Mouse (Mus musculus) E14TG2a.4 (cell line): ENCODE measurements around the gene Hdgfl1.

ENCODE experiments used
- H3K27me3 ChIP-seq: 2 replicates; pipeline ENCODE4 v1.6.1; 2014; ENCODE audit warnings: low read length, control low read depth; ENCODE audit not compliant: insufficient read depth
- H3K36me3 ChIP-seq: 2 replicates; pipeline ENCODE4 v1.6.1; 2014; ENCODE audit warnings: low read length, control low read depth; ENCODE audit not compliant: insufficient read depth
- H3K4me1 ChIP-seq: replicated peaks from 2 replicates; pipeline ENCODE4 v1.6.1; 2014; ENCODE audit warnings: low read depth, low read length, control low read depth
- H3K4me3 ChIP-seq: replicated peaks from 2 replicates; pipeline ENCODE4 v1.5.1; 2014; ENCODE audit warnings: mild to moderate bottlenecking, low read length
- H3K9me3 ChIP-seq: 2 replicates; pipeline ENCODE4 v1.6.1; 2014; ENCODE audit warnings: low read length, control low read depth
- CTCF ChIP-seq: conservative IDR thresholded peaks from 2 replicates; pipeline ENCODE4 v1.5.1; 2014; ENCODE audit warnings: low read length
- NANOG ChIP-seq: IDR thresholded peaks from 2 replicates; pipeline ENCODE4 v1.6.1; 2014; ENCODE audit warnings: borderline replicate concordance, low read length, mixed read lengths
- POU5F1 ChIP-seq: IDR thresholded peaks from 2 replicates; pipeline ENCODE4 v1.6.1; 2014; ENCODE audit warnings: low read length, borderline replicate concordance

Gene Hdgfl1

DNA sequence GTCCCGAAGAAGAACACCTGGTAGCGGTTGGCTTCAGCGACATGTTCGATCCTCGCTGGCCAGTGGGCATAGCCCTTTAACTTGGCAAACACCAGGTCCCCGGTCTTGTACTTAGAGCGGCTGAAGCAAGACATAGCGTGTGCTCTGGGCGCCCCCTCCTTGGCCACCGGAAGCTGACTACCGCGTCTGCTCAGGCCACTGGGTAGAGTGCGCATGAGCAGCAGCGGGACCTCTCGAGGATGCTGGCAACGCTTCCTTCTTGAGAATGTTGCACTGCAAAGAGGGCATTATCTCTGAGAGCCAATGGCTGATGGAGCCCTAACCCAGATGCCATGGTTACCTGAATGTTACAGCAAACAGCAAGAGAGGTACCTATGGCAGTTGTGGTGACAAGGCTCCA lies at the start of gene Hdgfl1:
Hdgfl1 (minus strand) TSS at position 211 of the 400 bp plus-strand sequence.
- Histone ChIP-seq H3K4me1 (peaks cover 7% of the 10 kb centered on the region; the same call in 1 of the 2 replicates), H3K27me3 (peaks cover 15% of the 10 kb centered on the region)
- TF ChIP-seq NANOG (no peak), CTCF (no peak), POU5F1 (no peak)

GRCm38 (mm10) chr13:26795460-26795859 lies 25.5 kb upstream of the Hdgfl1 start:
- TF ChIP-seq NANOG (no peak), POU5F1 (no peak), CTCF (no peak)
- Histone ChIP-seq H3K9me3 (no peaks in the 10 kb centered on the region), H3K4me1 (no peaks in the 10 kb centered on the region), H3K27me3 (no peaks in the 10 kb centered on the region), H3K4me3 (no peak overlapping the region), H3K36me3 (no peaks in the 10 kb centered on the region)

More for the DNA sequence above, at the start of gene Hdgfl1:
- Histone ChIP-seq H3K36me3 (no peaks in the 10 kb centered on the region), H3K9me3 (no peaks in the 10 kb centered on the region), H3K4me3 (peak within 1 kb of the TSS; percentile 50)

GRCm38 (mm10) chr13:26769424-26769823 lies 541 bp downstream of the Hdgfl1 start:
- Histone ChIP-seq H3K4me1 (peaks cover 7% of the 10 kb centered on the region; the same call in 1 of the 2 replicates), H3K36me3 (no peaks in the 10 kb centered on the region), H3K27me3 (peaks cover 15% of the 10 kb centered on the region), H3K9me3 (no peaks in the 10 kb centered on the region), H3K4me3 (peak overlapping the region; percentile 50)
- TF ChIP-seq CTCF, result no peak

DNA sequence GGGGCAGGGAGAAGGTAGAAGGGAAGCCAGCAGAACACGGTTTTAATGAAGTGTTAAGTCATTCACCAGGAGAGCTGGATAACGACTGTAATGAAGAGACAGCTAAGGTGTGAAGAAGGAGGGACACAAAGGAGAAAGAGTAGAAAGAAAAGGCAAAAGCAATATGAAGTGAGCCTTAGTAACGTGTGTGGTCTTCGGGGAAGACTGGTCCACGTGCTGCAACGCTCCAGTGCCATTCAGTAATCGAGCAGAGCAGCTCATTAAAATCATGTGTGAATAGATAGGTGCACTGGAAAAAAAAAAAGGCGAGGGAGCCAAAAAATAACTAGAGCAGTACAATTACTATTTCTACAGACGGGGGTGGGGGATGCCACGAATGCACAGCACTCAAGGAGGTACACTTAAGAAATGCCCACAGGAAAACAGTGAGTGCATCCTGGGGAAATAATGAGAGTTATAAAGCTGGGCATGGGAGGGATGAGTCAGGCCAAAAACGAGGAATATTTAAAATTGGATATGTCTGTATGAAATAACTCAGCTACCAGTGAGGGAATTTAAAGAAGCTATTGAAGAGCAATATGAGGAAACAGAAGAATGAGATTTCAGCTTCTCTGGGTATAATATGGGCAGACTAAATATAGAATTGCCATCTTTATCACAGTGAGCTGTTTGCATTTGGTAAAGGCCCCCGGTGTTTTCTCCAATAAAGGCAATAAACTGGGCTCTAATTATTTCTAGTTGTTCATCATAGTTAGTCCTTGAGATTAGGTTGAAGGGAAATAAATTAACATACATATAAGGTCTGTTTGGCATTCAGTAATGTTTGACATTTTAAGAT lies 7.8 kb downstream of the Hdgfl1 start:
- Histone ChIP-seq H3K9me3 (no peaks in the 10 kb centered on the region), H3K4me3 (no peak overlapping the region), H3K36me3 (no peaks in the 10 kb centered on the region), H3K4me1 (no peaks in the 10 kb centered on the region), H3K27me3 (no peaks in the 10 kb centered on the region)
- TF ChIP-seq CTCF (no peak), POU5F1 (no peak), NANOG (no peak)

DNA sequence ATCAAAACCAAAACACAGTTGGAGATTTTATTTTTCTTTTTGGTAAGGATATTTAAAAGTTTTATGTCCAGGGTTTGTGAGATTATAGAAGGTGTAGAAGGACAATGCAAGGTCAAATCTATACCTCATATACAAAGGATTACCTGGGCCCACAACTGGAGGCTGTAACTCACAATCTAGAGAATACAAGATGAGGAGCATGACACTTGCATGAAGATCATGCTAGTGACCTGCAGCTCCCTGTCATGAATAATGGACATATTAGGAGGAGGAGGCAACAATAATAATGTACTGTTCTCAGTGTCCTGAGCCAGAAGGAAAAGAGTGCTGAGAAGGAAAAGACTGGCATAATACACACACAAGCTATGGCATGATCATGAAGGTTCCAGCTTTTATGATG lies 17.1 kb downstream of the Hdgfl1 start:
- no peaks in the 10 kb centered on the region for H3K27me3 ChIP-seq
- H3K4me1 ChIP-seq, result no peaks in the 10 kb centered on the region
- no peaks in the 10 kb centered on the region for H3K9me3 ChIP-seq
- no peak overlapping the region for H3K4me3 ChIP-seq
- TF ChIP-seq NANOG, result no peak
- no peak for TF ChIP-seq POU5F1
- no peak for TF ChIP-seq CTCF
- H3K36me3 ChIP-seq, result no peaks in the 10 kb centered on the region

DNA sequence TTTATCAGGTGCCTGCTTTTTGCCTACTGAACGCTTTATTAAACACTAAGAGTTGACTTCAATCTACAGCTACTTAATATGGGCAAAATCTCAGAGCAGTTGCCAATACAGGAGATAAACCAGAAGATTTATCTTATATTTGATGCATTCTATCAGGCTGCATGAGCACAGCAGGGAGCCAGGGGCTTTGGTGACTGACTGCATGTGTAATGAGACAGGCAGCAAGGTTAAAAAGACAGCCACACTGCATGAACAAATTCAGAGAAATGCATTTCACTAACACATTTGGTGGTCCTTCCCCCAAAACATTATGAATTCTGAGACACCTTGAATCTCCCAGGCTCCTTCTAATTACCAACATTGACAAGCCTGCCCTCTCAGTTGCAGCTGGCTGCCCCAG lies 17.6 kb downstream of the Hdgfl1 start:
- Histone ChIP-seq H3K4me1 (no peaks in the 10 kb centered on the region), H3K4me3 (no peak overlapping the region), H3K9me3 (no peaks in the 10 kb centered on the region), H3K36me3 (no peaks in the 10 kb centered on the region), H3K27me3 (no peaks in the 10 kb centered on the region)
- no peak for TF ChIP-seq NANOG

- Histone ChIP-seq H3K4me3 (no peak overlapping the region), H3K36me3 (no peaks in the 10 kb centered on the region), H3K9me3 (no peaks in the 10 kb centered on the region), H3K27me3 (no peaks in the 10 kb centered on the region), H3K4me1 (no peaks in the 10 kb centered on the region)
- TF ChIP-seq POU5F1 (no peak), NANOG (no peak), CTCF (no peak)
Measured at GRCm38 (mm10) chr13:26745760-26746457, 24.1 kb downstream of the Hdgfl1 start.

- Histone ChIP-seq H3K27me3 (no peaks in the 10 kb centered on the region), H3K4me3 (no peak overlapping the region), H3K4me1 (no peaks in the 10 kb centered on the region), H3K9me3 (no peaks in the 10 kb centered on the region), H3K36me3 (no peaks in the 10 kb centered on the region)
- no peak for TF ChIP-seq POU5F1
- no peak for TF ChIP-seq CTCF
- TF ChIP-seq NANOG, result no peak
Measured at GRCm38 (mm10) chr13:26745059-26745759, 24.8 kb downstream of the Hdgfl1 start.
